Comparison of ENCODE assay signal across 7 mouse cellular contexts in genomic region chr2:118372561-118372900, GRCm38 (mm10). TPM values are rescaled to one million over a fixed set of nuclear protein-coding genes. Genes with fewer than 3 reads are reported as not detected.
A peak's percentile ranks its signal among the peaks of the same experiment; 100 is the strongest.
DNase-seq lines count a peak whose midpoint lies in the region; ATAC-seq and TF ChIP-seq lines count a peak whose summit lies in the region.

No protein-coding gene starts in this region.

- H3K9me3 ChIP-seq in lung, postnatal 0 days (ENCODE audit: low read length) = no peaks in the 10 kb centered on the region
- no peaks in the 10 kb centered on the region for H3K9me3 ChIP-seq in forebrain, embryonic 10.5 days
- no peaks in the 10 kb centered on the region for H3K9me3 ChIP-seq in limb, embryonic 11.5 days (ENCODE audit: control insufficient read depth, low read length)

- no peak overlapping the region for H3K9ac ChIP-seq in lung, postnatal 0 days (replicated peaks; ENCODE audit: low read depth)
- no peak overlapping the region for H3K9ac ChIP-seq in limb, embryonic 11.5 days (ENCODE audit: low read length)

- no peak for TF ChIP-seq EP300 in lung, postnatal 0 days (IDR thresholded peaks at IDR 0.05)

- H3K27ac ChIP-seq in lung, postnatal 0 days (ENCODE audit: low read length) = no peak overlapping the region
- H3K27ac ChIP-seq in forebrain, embryonic 10.5 days = peak overlapping the region; percentile 82
- H3K27ac ChIP-seq in limb, embryonic 11.5 days (replicated peaks; ENCODE audit: low read depth, low read length) = no peak overlapping the region
- H3K27ac ChIP-seq in small intestine, adult 2 months (ENCODE audit: insufficient read depth, low read depth, low read length) = no peak overlapping the region

- TF ChIP-seq CTCF in lung, postnatal 0 days (IDR thresholded peaks at IDR 0.05) = no peak
- TF ChIP-seq CTCF in small intestine, adult 2 months (IDR thresholded peaks at IDR 0.05; ENCODE audit: extremely low read depth, insufficient read length, insufficient replicate concordance, low read depth, low read length) = no peak

- no peak for TF ChIP-seq POLR2A in small intestine, adult 2 months (IDR thresholded peaks at IDR 0.05; ENCODE audit: low read depth, low read length)

- peak overlapping the region; percentile 41 for H3K4me3 ChIP-seq in lung, postnatal 0 days (ENCODE audit: low read depth, low read length)
- peak overlapping the region; percentile 60 for H3K4me3 ChIP-seq in forebrain, embryonic 10.5 days
- H3K4me3 ChIP-seq in limb, embryonic 11.5 days (ENCODE audit: low read depth, low read length) = peak overlapping the region; percentile 44
- peak overlapping the region; percentile 53 for H3K4me3 ChIP-seq in small intestine, adult 2 months (ENCODE audit: low read depth, low read length)

- WGBS in lung, postnatal 0 days = 8% methylated on average over 11 of the region's 11 CpGs
- WGBS in forebrain, embryonic 10.5 days = 9% methylated on average over 11 of the region's 11 CpGs
- WGBS in limb, embryonic 11.5 days = 10% methylated on average over 11 of the region's 11 CpGs
- 7% methylated on average over 11 of the region's 11 CpGs for WGBS in small intestine, adult 2 months

- H3K4me2 ChIP-seq in lung, postnatal 0 days (replicated peaks; ENCODE audit: low read depth, low read length) = peak overlapping the region; percentile 82
- peak overlapping the region; percentile 84 for H3K4me2 ChIP-seq in limb, embryonic 11.5 days (ENCODE audit: low read depth, severe bottlenecking)

- peaks cover 11% of the 10 kb centered on the region; the same call in 1 of the 2 replicates for H3K4me1 ChIP-seq in lung, postnatal 0 days (ENCODE audit: insufficient read depth, low read depth, low read length)
- H3K4me1 ChIP-seq in forebrain, embryonic 10.5 days = peaks cover 19% of the 10 kb centered on the region
- H3K4me1 ChIP-seq in limb, embryonic 11.5 days (ENCODE audit: control insufficient read depth, insufficient read depth, low read length) = peaks cover 10% of the 10 kb centered on the region
- peaks cover 15% of the 10 kb centered on the region for H3K4me1 ChIP-seq in small intestine, adult 2 months (ENCODE audit: control insufficient read depth, insufficient read depth, insufficient read length, low read length)

- no peaks in the 10 kb centered on the region for H3K36me3 ChIP-seq in lung, postnatal 0 days (ENCODE audit: insufficient read depth, low read length)
- no peaks in the 10 kb centered on the region for H3K36me3 ChIP-seq in forebrain, embryonic 10.5 days (replicated peaks)
- H3K36me3 ChIP-seq in limb, embryonic 11.5 days (ENCODE audit: control insufficient read depth, insufficient read depth, low read length) = no peaks in the 10 kb centered on the region
- no peaks in the 10 kb centered on the region for H3K36me3 ChIP-seq in small intestine, adult 2 months (ENCODE audit: control insufficient read depth, insufficient read depth, low read length)

- no peak for DNase-seq in lung, postnatal 0 days (ENCODE audit: low spot score)
- DNase-seq in lung, adult 18-20 months = no peak
- no peak for DNase-seq in forebrain, embryonic 10.5 days (ENCODE audit: extremely low spot score, low spot score)
- DNase-seq in limb, embryonic 11.5 days (ENCODE audit: low spot score) = no peak
- no peak for DNase-seq in testis, postnatal 14 days (ENCODE audit: low spot score)
- no peak for DNase-seq in kidney, postnatal 14 days

- ATAC-seq in lung, postnatal 0 days = no peak
- 0 out of 2 replicates have a peak, but pooled peaks have one; percentile 13 for ATAC-seq in limb, embryonic 11.5 days (ENCODE audit: insufficient number of reproducible peaks, low FRiP score, low TSS enrichment, low read depth)

- H3K27me3 ChIP-seq in lung, postnatal 0 days (replicated peaks; ENCODE audit: insufficient read depth, low read length) = peaks cover 13% of the 10 kb centered on the region
- H3K27me3 ChIP-seq in forebrain, embryonic 10.5 days (ENCODE audit: poor library complexity, severe bottlenecking) = peaks cover 82% of the 10 kb centered on the region
- H3K27me3 ChIP-seq in limb, embryonic 11.5 days (ENCODE audit: control insufficient read depth, insufficient read depth, low read length) = peaks cover 14% of the 10 kb centered on the region
- peaks cover 27% of the 10 kb centered on the region for H3K27me3 ChIP-seq in small intestine, adult 2 months (ENCODE audit: control insufficient read depth, insufficient read depth, low read length)

RNA-seq across cellular contexts. Expression of gene Gpr176, which starts 0.7 kb away (rescaled TPM):
- polyA plus RNA-seq in lung, postnatal 0 days (2015; fragmentation: Nextera tagmentation; extraction: Ambion mirVana) = 0.18 and 0.26 TPM in 2 replicates
- polyA plus RNA-seq in forebrain, embryonic 10.5 days (2016; fragmentation: Nextera tagmentation; extraction: Ambion mirVana) = 0.04 and 0.17 TPM in 2 replicates
- polyA plus RNA-seq in limb, embryonic 11.5 days (2014; fragmentation: Nextera tagmentation; extraction: Ambion mirVana) = 0.08 and 0.18 TPM in 2 replicates
- 0.11 and 0.17 TPM in 2 replicates for polyA plus RNA-seq in small intestine, adult 2 months (2012; rRNA removed)

RNA-seq across cellular contexts. Expression of gene Eif2ak4, which starts 15.9 kb away (rescaled TPM):
- 5.2 and 6.2 TPM in 2 replicates for polyA plus RNA-seq in lung, postnatal 0 days (2015; fragmentation: Nextera tagmentation; extraction: Ambion mirVana)
- polyA plus RNA-seq in forebrain, embryonic 10.5 days (2016; fragmentation: Nextera tagmentation; extraction: Ambion mirVana) = 14.0 and 14.2 TPM in 2 replicates
- 13.0 and 17.2 TPM in 2 replicates for polyA plus RNA-seq in limb, embryonic 11.5 days (2014; fragmentation: Nextera tagmentation; extraction: Ambion mirVana)
- polyA plus RNA-seq in small intestine, adult 2 months (2012; rRNA removed) = 3.4 and 4.0 TPM in 2 replicates
